Mouse (Mus musculus) gastrocnemius, postnatal 4 days (tissue): ENCODE results near the gene 4931414P19Rik. TPM values are rescaled to one million over a fixed set of nuclear protein-coding genes. Genes with fewer than 3 reads are reported as not detected.

Experiments
- DNase-seq, 2 experiments: peaks; one replicate each; pipeline ENCODE4 v3.0.0; 2021 to 2022; ENCODE audit warnings: low spot score in 2 of 2, mixed read lengths in 2 of 2
- microRNA-seq: library from miRNA; unstranded; fragments of <30 nt; microRNA quantifications from one replicate; pipeline ENCODE4 v1.2.0, GENCODE M21; 2021
- total RNA-seq, 2 experiments: library from RNA; stranded (reverse); gene quantifications; 2 replicates each; pipeline ENCODE4 v1.2.3; 2021

4931414P19Rik gene
- total RNA-seq, 2 experiments from 2014 or later = 4.3 to 6.8 TPM

DNA sequence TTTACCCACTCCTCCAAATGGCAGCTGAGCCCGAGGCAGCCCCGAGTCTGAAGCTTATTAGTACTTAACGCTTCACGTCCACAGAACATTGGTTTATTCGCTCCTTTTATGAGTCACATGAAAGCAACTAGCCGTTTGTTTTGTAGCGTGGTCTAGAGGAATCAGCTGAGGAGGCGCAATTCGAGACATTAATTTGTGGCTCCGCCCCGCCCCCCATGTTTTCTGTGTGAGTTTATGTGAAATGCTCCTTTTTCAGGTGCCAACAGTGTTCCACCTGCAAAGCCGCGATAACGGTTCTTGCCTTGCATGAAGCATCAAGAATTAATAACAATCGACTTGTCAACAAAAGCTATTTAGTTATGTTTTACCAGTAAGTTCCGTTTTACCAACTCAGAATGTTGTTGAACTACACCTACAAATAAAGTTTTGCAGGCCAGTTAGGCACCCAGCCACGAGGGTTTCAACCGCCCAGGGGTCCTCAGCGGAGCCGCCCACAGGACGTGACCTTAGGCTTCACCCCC, 52.3 kb downstream of the 4931414P19Rik start:
- DNase-seq = no peak

DNA sequence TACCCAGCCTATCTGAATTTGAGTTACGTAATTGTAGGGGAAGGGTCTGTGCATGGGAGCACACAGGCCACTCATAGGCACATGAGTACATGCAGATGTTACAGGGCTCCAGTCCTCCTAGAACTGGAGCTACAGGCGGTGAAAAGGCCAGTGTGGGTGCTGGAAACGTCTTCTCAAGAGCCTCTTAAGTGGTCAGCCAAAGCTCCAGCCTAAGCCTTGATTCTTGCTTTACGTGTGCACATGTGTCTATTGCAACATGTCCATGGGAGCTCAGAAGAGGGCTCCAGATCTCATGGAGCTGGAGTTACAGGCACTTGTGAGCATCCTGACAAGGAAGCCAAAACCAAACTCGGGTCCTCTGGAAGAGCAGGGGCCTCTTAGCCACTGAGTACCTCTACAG, 61.1 kb downstream of the 4931414P19Rik start:
- no peak for DNase-seq

DNA sequence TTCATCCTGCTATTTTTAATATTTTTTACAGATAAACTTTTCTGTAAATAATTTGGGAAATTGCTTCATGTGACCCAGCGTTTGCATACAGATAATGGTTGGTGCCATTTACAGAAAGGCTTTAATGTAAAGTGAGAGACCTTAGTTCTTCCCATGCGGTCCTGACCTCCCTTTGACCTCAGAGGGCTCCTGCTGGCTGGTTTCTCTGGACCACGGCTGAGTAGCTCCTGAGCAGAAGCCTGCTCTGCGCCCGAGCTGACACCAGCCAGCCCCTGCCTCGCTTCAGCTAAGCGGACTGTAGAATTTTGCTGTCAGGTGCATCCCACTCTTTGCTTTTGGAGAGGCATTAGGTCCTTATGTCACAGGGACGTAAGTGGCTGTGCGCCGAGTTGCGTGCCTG, 65.0 kb downstream of the 4931414P19Rik start:
- DNase-seq = no peak

DNA sequence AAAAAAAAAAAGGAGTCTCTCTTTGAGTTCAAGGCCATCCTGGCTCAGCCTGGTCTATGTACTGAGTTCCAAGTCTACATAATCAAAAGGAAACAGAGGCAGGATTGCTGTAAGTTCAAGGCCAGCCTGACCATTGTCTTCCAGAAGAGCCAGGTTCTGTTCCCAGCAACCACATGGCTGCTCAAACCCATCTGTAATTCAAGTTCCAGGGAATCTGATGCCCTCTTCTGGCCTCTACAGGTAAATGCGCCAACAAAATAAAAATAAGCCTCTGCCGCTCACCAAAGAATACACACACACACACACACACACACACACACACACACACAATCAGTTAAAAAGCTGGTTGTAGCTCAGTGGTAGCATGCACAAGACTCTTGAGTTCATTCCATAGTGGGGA, 67.2 kb downstream of the 4931414P19Rik start:
- DNase-seq = no peak

Small RNA genes lying within 50 kb of the gene (microRNA-seq; reads per million reads assigned to microRNA genes)
- gene Mir686 (not detected), gene Mir6948 (not detected)

Other genes starting within 250 kb of the 4931414P19Rik start
- gene Oxa1l, start 245.2 kb downstream of the 4931414P19Rik start, total RNA-seq = 10 to 100 TPM; 67.8 to 85.9 TPM
- 1 to 10 TPM; 6.2 to 7.3 TPM for gene Slc7a7, start 188.2 kb downstream of the 4931414P19Rik start, total RNA-seq
- gene Mrpl52, start 179.1 kb downstream of the 4931414P19Rik start, total RNA-seq = 100 to 1,000 TPM; 151 to 166 TPM
- gene Mmp14, start 174.4 kb downstream of the 4931414P19Rik start, total RNA-seq = 100 to 1,000 TPM; 222 to 237 TPM
- 10 to 100 TPM; 39.0 to 42.9 TPM for gene Lrp10, start 141.9 kb downstream of the 4931414P19Rik start, total RNA-seq
- gene Rem2, start 129.9 kb downstream of the 4931414P19Rik start, total RNA-seq = not detected
- gene Prmt5, start 88.5 kb downstream of the 4931414P19Rik start, total RNA-seq = 10 to 100 TPM; 40.0 to 40.4 TPM
- 10 to 100 TPM; 18.1 to 21.2 TPM for gene Haus4, start 51.4 kb downstream of the 4931414P19Rik start, total RNA-seq
- gene Ajuba, start 28.4 kb downstream of the 4931414P19Rik start, total RNA-seq = 10 to 100 TPM; 14.6 to 15.8 TPM
- 100 to 1,000 TPM; 173 to 176 TPM for gene Psmb5, start 12.0 kb upstream of the 4931414P19Rik start, total RNA-seq
- not detected for gene Psmb11, start 15.4 kb upstream of the 4931414P19Rik start, total RNA-seq
- gene Gm17606, start 35.0 kb upstream of the 4931414P19Rik start, total RNA-seq = not detected
- gene Cdh24, start 35.4 kb upstream of the 4931414P19Rik start, total RNA-seq = 1 to 10 TPM; 3.2 to 3.5 TPM
- gene 1700123O20Rik, start 80.2 kb upstream of the 4931414P19Rik start, total RNA-seq = 10 to 100 TPM; 25.4 to 27.1 TPM
- gene Acin1, start 80.9 kb upstream of the 4931414P19Rik start, total RNA-seq = 100 to 1,000 TPM; 134 to 165 TPM
- under 1 TPM in 1 of 2 experiments, not detected in 1; 0.16 TPM for gene Gm29776, start 92.8 kb upstream of the 4931414P19Rik start, total RNA-seq
- not detected for gene Cebpe, start 106.2 kb upstream of the 4931414P19Rik start, total RNA-seq
- gene Slc7a8, start 176.0 kb upstream of the 4931414P19Rik start, total RNA-seq = 1 to 10 TPM; 6.5 to 8.8 TPM
- not detected for gene Rnf212b, start 208.1 kb upstream of the 4931414P19Rik start, total RNA-seq